Mouse (Mus musculus) megakaryocyte, embryonic 14.5 days (primary cell): ENCODE measurements around the gene Tnfrsf13b.

Experiments
- FLI1 ChIP-seq: IDR thresholded peaks from 2 replicates; pipeline ENCODE4 v1.6.1; 2012; ENCODE audit warnings: low read length, inconsistent platforms, mixed read lengths
- GATA1 ChIP-seq: IDR thresholded peaks from 3 replicates; pipeline ENCODE4 v1.6.1; 2012; ENCODE audit warnings: mixed read lengths, low read length, inconsistent platforms, borderline replicate concordance

- no peak for TF ChIP-seq GATA1
- no peak for TF ChIP-seq FLI1
These were observed 23.9 kb upstream of the Tnfrsf13b start for GRCm38 (mm10) chr11:61102397-61103339.
